Mouse (Mus musculus) erythroid progenitor cell, adult 5-6 weeks (primary cell): ENCODE data around the gene Nin. TPM values are rescaled to one million over a fixed set of nuclear protein-coding genes. Genes with fewer than 3 reads are reported as not detected.

Experiments
- ATAC-seq: replicated peaks from 2 replicates; pipeline ENCODE4 v1.8.0; 2016; ENCODE audit warnings: moderate number of reproducible peaks, mild to moderate bottlenecking, moderate TSS enrichment, inconsistent platforms; ENCODE audit not compliant: poor library complexity, low FRiP score, severe bottlenecking
- total RNA-seq, 2 experiments: library from RNA; stranded (forward) in 1 of 2; stranded (reverse) in 1 of 2; fragments of 150-400 nt in 1 of 2; fragments of 186-747, 209-891 nt in 1 of 2; gene quantifications; 2 replicates each; pipeline versions ENCODE4 v1.2.3 to v1.2.4; 2015 to 2017; ENCODE audit warnings: low replicate concordance in 2 of 2

Nin gene
- total RNA-seq, 2 experiments from 2014 or later = 30.4 to 36.0 TPM

GRCm38 (mm10) chr12:70043421-70043820 is 70.1 kb downstream of the Nin start:
- ATAC-seq = no peak

DNA sequence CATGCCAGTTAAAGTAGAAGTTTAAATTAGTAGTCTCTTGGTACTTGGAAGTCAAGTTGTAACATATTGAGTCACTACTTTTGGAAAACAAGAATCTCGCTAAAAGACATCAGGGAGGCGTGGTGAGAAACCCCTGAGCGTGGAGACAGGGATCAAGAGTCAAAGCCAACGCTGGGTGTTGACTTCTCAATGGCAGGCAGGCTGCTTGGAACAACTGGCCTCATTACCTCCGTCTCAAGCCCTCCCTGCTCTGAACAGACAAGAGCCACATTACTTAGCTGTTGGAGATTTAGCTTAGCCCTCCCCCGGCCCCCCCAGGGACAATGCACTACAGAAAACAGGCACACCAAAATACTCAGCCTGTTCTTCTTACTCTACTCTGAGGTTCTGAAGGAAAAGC is 72.5 kb downstream of the Nin start:
- ATAC-seq = no peak

- ATAC-seq = no peak
Measured at GRCm38 (mm10) chr12:70036722-70037305, 76.7 kb downstream of the Nin start.

DNA sequence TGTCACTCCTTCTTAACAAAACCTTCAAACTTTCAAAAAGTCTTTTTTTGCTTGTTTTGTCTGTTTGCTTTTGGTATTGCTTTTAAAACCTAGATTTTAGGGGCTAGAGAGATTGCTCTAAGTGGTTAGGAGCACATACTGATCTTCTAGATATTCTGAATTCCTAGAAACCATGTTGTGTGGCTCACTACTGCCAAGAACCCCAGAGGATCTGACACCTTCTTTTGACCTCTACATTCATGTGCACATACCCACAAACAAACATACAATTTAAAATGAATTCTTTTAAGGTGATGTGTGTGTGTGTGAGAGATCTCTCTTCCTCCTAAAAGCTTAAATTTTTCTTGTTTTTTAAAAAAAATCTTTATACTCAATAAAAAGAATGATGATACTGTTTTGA is 87.3 kb downstream of the Nin start:
- no peak for ATAC-seq

- ATAC-seq = no peak
Measured at GRCm38 (mm10) chr12:70025431-70025830, 88.1 kb downstream of the Nin start.

DNA sequence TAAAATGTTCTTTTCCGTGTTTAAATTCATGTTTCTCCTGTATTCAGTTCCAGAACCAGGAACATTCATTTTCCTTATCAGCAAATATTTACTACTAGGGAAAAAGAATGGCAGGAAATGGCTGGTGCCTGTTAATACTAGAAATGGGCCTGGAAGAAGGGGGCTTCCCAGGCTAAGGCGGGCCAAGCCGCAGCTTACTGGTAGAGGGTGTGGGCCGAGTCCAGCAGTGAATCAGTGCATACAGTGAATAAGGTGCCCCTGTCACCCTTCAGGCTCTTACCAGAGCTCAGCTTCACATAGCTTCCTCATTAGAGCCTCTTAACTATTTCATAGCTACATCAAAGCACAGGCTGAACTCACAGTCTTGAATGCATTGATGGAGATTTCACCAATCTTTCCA is 89.9 kb downstream of the Nin start:
- ATAC-seq = no peak

DNA sequence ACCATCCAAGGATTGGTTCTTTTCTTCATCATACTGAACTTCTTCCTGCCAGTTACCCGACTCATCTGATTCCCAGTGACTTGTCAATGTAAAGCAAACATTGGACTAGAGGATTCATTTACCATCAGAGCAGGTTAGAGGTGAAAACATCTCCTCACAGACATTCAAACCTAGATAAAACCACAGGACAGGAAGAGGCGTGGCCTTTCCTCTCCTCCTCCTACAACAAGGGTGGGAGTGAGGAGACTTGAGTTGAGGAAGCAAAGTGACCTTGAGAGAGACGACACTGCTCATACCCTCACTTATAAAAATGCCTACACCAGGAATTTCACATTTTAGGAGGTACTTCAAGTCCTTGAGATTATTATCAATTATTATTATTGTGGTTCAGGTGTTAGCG is 95.4 kb downstream of the Nin start:
- ATAC-seq = no peak

- no peak for ATAC-seq
Measured at GRCm38 (mm10) chr12:70015936-70016335, 97.6 kb downstream of the Nin start.

GRCm38 (mm10) chr12:70011681-70012080 is 101.8 kb downstream of the Nin start:
- no peak for ATAC-seq

GRCm38 (mm10) chr12:70010356-70010755 is 103.2 kb downstream of the Nin start:
- no peak for ATAC-seq

DNA sequence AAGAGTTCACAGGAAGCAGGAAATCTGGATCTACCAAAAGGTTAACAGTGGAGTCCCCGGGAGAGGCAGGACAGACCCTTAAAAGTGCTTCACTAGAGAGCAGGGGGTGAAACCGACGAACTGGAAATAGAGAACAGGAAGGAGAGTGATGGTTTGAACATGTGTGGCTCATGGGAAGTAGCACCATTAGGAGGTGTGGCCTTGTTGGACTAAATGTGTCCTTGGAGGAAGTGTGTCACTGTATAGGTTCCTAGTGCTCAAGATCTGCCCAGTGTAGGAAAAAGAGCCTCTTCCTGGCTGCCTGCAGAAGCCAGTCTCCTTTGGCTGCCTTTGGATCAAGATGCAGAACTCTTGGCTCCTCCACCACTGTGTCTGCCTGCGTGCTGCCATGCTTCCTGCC is 108.4 kb downstream of the Nin start:
- ATAC-seq = no peak

GRCm38 (mm10) chr12:69998186-69998983 is 115.1 kb downstream of the Nin start:
- no peak for ATAC-seq

GRCm38 (mm10) chr12:69995382-69995781 is 118.1 kb downstream of the Nin start:
- ATAC-seq = no peak

- ATAC-seq = peak; percentile 88
Measured at GRCm38 (mm10) chr12:69986786-69987497, 126.6 kb downstream of the Nin start, which contains the start of gene Sav1. Gene Sav1 (minus strand): TSS chr12:69987002.

DNA sequence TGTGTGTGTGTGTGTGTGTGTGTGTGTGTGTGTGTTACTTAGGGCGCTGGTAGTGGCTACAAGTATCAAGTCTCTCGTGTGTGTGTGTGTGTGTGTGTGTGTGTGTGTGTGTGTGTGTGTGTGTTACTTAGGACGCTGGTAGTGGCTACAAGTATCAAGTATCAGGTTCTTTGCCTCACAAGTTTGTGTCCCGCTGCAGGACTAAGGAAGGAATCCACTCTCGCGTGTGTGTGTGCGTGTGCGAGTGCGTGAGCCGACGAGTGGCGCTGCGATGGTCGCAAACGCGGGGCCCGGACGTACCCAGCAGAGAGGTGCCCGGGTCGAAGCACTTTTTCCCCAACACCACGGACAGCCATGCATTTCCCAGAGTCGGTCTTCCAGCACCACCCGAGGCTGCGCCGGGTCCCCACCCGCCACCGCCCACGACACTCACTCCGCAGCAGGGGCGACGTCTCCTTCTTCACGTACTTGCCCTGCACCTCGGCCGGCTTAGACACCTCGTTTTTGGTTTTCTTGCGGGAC is 127.2 kb downstream of the Nin start:
- ATAC-seq = peak; percentile 36

GRCm38 (mm10) chr12:69985546-69985945 is 128.0 kb downstream of the Nin start:
- no peak for ATAC-seq

DNA sequence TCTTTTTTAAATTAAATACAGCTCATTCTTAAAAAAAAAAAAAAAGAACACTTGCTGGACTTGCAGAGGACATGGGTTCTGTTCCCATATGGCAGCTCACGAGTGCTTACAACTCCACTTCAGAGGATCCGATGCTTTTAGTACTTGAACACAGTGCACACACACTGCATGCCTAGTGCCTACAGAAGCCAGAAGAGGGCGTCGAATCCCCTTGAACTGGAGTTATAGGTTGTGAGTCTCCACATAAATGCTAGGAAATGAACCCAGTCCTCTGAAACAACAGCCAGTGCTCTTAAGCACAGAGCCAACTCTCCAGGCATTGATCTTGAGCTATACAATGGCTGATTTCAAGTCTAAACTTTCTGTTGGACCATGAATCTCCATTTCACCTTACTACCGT is 130.6 kb downstream of the Nin start:
- no peak for ATAC-seq

DNA sequence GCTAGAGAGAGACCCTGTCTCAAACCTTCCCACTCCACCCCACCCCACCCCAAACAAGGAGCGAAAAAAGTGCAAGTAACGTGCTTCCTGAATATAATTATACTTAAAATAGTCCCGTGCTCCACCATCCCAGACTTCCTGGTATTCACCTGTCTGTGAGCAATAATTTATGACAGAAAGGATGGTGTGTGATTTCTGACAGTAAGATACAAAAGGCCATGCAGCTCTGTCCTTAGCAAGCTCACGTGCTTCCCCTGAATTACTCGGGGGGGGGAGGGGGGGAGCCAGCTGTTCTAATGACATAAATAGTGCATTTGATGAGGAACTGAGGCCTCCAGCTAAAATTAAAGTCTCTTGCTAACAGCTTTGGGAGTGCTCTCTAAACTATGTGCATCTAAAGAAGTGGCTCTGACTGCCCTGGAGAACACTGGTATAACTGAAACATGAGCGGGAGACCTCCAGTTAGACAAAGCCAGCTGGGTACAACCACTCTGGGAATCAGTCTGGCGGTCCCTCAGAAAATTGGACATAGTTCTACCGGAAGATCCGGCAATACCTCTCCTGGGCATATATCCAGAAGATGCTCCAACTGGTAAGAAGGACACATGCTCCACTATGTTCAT is 136.0 kb downstream of the Nin start:
- no peak for ATAC-seq

- ATAC-seq = no peak
Measured at GRCm38 (mm10) chr12:69976688-69977087, 136.8 kb downstream of the Nin start.

GRCm38 (mm10) chr12:69973666-69974065 is 139.9 kb downstream of the Nin start:
- ATAC-seq = no peak
